Mouse (Mus musculus): ENCODE data around the gene Pdia4. TPM values are rescaled to one million over a fixed set of nuclear protein-coding genes. Genes with fewer than 3 reads are reported as not detected.

Pdia4 gene
- total RNA-seq, 1 experiment from 2014 or later = 188 TPM

DNA sequence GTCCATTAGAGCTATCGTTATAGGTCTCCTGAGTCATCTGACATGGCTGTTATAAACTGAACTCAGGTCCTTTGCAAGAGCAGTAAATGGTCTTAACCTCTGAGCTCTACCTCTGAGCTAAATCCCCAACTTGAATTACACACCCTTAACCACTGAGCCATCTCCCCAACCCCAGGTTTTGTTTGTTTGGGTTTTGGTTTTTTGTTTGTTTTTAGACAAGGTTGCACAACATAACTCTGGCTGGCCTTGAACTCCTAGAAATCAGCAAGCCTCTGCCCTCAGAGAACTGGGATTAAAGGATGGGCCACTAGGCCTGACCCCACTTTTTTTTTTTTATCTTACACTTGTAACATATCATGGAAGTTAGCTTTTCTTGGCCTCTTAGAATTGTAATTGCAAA lies 2.9 kb upstream of the Pdia4 start:
- no peak for ATAC-seq (replicated peaks; ENCODE audit: insufficient number of reproducible peaks, low FRiP score, low TSS enrichment, poor library complexity, severe bottlenecking)

DNA sequence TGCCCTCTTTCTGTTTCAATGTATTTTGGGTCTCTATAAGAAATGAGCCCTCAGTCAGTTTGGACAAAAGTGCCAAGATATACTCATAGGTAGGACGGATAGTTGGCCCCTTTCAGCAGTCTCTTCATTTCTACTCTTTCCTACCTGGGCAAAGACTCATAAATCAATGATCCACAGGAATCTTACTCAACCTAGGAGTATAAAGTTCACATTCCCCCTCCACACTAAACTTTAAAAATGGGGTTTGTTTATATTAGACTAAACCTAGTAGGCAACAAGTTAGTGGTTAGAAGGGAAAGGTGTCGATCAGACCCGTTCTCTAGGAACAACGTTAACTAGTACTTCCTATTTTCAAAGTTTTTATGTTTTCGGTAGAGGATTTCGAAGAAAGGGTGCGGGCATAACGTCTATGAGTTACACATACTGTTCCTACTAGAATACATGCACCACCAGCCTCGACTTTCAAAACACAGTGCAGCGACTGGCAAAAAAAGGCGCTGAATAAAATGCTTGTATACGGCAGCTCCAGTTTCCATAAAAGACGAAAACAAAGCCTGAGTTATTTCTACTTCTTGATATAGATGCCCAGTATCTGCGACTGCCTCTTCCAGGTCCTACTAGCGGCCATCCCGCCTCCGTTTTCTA lies 837 bp downstream of the Pdia4 start:
- ATAC-seq (replicated peaks; ENCODE audit: insufficient number of reproducible peaks, low FRiP score, low TSS enrichment, poor library complexity, severe bottlenecking) = no peak

DNA sequence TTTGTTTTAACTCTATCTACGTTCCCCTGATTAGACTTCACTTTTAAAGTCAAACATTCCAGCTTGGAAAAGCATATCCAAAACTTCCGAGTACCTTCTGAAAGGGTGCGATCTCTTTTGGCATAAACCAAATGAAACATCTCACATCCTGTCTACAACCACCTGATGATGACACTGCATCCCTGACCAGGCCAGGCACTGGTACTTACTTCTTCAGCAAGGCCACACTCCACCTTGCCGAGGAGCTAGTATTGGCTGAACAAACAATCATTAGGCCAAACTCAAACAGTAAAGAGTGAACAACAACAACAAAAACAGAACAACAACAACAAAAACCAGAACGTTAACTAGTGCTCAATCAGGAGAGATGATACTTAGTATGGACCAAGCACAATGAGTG lies 1.9 kb downstream of the Pdia4 start:
- no peak for ATAC-seq (replicated peaks; ENCODE audit: insufficient number of reproducible peaks, low FRiP score, low TSS enrichment, poor library complexity, severe bottlenecking)

DNA sequence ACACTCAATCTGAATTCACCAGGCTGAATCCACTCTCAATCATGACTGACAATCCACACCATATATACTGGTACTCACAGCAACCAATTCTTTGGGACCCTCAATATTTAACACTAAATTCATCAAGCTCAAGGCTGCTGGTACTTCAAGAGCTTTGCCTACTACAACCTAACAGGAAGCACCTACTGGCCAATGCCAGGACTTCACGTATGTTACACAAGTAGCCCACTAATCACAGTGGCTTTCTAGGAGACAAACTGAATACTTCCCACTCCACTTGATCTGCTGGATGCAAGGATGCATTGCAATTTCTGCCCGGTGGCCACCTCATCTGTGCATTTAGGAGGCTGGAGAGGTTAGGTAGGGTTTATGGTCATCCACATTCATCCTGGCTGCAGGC lies 3.0 kb downstream of the Pdia4 start:
- no peak for ATAC-seq (replicated peaks; ENCODE audit: insufficient number of reproducible peaks, low FRiP score, low TSS enrichment, poor library complexity, severe bottlenecking)

DNA sequence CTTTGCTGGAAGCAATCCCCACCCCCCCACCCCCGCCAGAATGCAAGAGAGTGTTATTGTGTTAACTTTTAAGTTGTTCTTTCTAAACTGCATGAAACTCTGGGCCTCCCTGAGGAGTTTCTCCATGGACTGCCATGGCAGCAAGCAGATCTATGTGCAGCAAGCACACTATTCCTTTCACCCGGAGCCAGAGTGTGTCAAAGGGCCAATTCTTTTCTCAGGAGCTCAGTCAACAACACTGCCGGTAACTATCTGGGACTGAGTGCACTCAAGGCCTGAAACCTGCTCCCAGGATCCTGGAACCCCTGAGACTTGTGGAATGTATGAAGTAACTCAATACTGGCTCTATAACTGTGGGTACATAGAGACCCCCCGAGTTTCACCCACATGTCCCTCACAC lies 4.2 kb downstream of the Pdia4 start:
- no peak for ATAC-seq (replicated peaks; ENCODE audit: insufficient number of reproducible peaks, low FRiP score, low TSS enrichment, poor library complexity, severe bottlenecking)

GRCm38 (mm10) chr6:47808545-47808944 lies 4.7 kb downstream of the Pdia4 start:
- ATAC-seq (replicated peaks; ENCODE audit: insufficient number of reproducible peaks, low FRiP score, low TSS enrichment, poor library complexity, severe bottlenecking) = no peak

GRCm38 (mm10) chr6:47807419-47807818 lies 5.8 kb downstream of the Pdia4 start:
- ATAC-seq (replicated peaks; ENCODE audit: insufficient number of reproducible peaks, low FRiP score, low TSS enrichment, poor library complexity, severe bottlenecking) = no peak

- no peak for ATAC-seq (replicated peaks; ENCODE audit: insufficient number of reproducible peaks, low FRiP score, low TSS enrichment, poor library complexity, severe bottlenecking)
These were observed 7.7 kb downstream of the Pdia4 start for GRCm38 (mm10) chr6:47805520-47805919.

DNA sequence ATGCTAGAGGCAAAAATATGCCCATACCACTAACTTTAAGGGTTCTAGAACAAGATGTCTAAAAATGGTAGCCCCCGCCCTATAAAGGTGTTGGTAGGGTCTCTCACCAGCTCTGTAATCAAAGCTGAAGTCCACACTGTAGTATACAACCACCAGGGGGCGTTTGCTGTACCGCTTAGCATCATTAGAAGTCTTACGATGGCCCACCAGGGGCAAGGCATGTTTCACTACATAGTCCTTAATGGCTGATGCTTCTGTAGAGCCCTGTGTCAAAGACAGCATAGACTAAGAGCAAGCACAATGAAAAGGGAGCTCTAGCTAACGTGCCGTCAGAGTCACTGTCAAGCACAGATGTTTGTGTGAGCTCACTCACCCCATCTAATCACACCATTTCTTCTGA lies 14.2 kb downstream of the Pdia4 start:
- peak; percentile 69 for ATAC-seq (replicated peaks; ENCODE audit: insufficient number of reproducible peaks, low FRiP score, low TSS enrichment, poor library complexity, severe bottlenecking)

GRCm38 (mm10) chr6:47794106-47794830 lies 19.0 kb downstream of the Pdia4 start:
- ATAC-seq (replicated peaks; ENCODE audit: insufficient number of reproducible peaks, low FRiP score, low TSS enrichment, poor library complexity, severe bottlenecking) = no peak

- ATAC-seq (replicated peaks; ENCODE audit: insufficient number of reproducible peaks, low FRiP score, low TSS enrichment, poor library complexity, severe bottlenecking) = no peak
These were observed 19.9 kb downstream of the Pdia4 start for GRCm38 (mm10) chr6:47793284-47793683.

GRCm38 (mm10) chr6:47792533-47792932 lies 20.7 kb downstream of the Pdia4 start:
- ATAC-seq (replicated peaks; ENCODE audit: insufficient number of reproducible peaks, low FRiP score, low TSS enrichment, poor library complexity, severe bottlenecking) = no peak

DNA sequence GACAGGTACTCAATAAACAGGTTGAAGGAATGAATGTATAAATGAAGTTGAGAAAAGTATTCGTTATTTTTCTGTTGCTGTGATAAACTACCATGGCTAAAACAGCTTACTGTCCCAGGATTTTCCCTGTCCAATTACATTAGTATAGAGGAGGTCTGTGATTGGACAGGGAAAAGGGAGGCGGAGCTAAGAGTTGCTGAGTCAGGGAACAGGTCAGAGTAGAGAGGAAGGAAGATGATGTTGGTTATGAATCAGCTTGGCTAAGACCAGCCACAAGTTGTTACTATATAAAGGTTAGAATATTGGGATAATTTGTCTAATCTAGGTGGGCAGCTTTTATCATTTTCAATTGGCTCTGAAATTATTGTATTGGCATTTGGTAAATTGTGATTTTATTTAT lies 22.5 kb downstream of the Pdia4 start:
- ATAC-seq (replicated peaks; ENCODE audit: insufficient number of reproducible peaks, low FRiP score, low TSS enrichment, poor library complexity, severe bottlenecking) = no peak

DNA sequence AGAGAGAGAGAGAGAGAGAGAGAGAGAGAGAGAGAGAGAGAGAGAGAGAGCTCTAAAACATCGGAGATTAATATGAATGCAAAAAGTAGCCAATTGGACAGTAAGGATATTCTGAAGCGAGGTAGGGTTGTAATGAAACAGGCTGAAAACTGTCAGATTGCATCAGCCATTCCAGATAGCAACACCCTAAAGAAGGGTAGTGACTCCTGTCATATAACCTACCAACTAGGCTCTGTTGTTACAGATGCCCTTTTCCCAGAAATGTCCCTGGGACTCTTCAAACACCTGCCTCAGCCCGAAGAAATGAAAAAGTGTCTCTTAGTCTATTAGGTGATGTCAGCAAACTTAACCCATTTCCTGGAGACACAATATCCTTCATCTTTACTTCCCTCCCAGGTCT lies 24.4 kb downstream of the Pdia4 start:
- ATAC-seq (replicated peaks; ENCODE audit: insufficient number of reproducible peaks, low FRiP score, low TSS enrichment, poor library complexity, severe bottlenecking) = no peak

DNA sequence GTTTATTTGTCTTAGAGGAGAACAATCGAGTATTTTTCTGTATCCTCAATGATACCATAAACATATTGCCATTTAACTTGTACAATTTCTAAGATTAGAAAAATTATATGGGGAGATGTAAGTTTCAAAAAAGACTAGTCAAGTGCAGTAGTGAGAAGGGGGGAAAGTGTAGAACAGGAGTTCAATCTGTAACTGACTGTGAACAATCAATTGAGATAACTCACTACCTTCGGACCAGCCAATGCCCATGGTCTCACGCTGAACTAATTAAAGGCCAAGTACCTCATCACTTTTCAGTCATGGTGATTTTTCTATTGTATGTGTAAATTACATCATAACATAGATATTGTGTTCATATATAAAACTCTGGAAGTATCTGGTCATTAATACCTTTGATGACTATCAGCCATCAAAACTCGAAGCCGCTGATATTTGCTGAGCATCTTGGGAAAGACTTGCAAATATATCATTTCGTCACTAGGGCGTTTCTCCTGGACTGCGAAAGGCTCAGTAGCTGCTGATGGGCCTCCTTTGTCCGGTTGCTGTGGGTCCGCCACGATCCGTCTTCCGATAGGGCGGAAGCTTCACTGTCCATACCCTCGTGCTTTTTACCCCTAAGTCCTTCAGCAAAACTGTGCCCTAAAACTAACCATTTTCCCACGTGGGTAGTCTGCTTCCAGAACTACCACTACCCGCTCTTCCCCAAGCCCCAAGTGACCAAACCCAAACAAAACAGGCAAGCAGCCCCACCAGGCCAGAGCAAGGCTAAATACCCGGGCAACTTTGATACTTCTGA lies 25.1 kb downstream of the Pdia4 start:
- peak; percentile 93 for ATAC-seq (replicated peaks; ENCODE audit: insufficient number of reproducible peaks, low FRiP score, low TSS enrichment, poor library complexity, severe bottlenecking)

- ATAC-seq (replicated peaks; ENCODE audit: insufficient number of reproducible peaks, low FRiP score, low TSS enrichment, poor library complexity, severe bottlenecking) = no peak
These were observed 28.4 kb downstream of the Pdia4 start for GRCm38 (mm10) chr6:47784707-47785412.

DNA sequence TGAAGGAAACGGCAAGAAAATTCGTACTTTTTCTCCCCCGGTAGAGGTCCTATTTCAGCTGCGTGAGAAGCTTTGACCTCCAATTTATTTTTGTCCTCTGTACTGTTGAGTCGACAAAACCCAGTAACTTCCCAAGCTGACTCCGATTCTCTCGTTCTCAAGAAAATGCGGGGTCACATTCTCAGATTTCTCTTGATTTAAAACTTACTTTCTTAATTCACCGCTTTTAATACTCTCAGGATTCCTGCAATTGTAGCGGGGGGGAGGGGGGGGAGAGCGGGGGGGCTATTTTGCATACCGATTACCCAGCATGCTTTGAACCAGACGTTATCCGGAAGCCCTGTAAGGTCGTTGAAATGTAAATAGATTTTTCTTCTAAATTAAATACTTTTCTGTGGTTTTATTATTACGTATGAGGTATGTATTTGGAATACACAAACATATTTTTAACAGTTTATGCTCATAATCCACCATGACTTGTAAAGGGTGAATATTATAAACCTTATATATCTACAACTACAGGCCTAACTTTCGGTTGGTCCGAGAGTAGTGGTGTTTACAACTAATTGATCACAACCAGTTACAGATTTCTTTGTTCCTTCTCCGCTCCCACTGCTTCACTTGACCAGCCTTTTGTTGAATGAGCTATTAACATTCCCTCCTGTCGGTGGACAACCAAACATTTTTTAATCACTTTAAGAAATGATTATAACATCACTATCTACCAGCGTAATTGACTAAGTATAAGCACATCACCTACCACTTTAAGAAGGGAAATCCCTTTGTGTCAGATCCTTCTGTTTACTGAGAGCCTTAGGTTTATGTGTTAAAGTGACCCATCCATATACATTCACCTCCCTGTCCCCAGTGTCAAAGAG lies 31.9 kb downstream of the Pdia4 start:
- ATAC-seq (replicated peaks; ENCODE audit: insufficient number of reproducible peaks, low FRiP score, low TSS enrichment, poor library complexity, severe bottlenecking) = 0 out of 2 replicates have a peak, but pooled peaks have one; percentile 23

DNA sequence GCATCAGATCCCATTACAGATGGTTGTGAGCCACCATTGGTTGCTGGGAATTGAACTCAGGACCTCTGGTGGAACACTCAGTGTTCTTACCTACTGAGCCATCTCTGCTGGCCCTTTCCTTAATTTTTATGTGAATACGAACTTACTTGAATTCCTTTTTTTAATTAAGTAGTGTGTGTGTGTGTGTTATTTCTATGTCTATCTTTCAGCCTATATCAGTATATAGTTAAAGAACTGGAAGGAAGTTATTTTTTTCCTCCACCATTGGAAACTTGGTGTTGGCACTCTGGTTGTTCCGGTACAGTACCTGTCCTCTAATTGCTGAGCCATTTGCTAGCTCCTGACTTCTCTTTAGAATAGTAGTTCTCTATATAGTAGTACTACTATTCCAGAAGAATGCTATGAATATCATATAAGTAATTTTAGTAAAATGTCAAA lies 32.6 kb downstream of the Pdia4 start:
- ATAC-seq (replicated peaks; ENCODE audit: insufficient number of reproducible peaks, low FRiP score, low TSS enrichment, poor library complexity, severe bottlenecking) = no peak
